Mouse (Mus musculus): ENCODE results near the gene Zfp128.

Zfp128 gene

GRCm38 (mm10) chr7:12921705-12922465, 40.9 kb downstream of the Zfp128 start, which contains the start of gene Rps5:
Rps5 (plus strand) TSS chr7:12922290.
- DNase-seq (ENCODE audit: low read depth): peak; percentile 100

- DNase-seq (ENCODE audit: low read depth): no peak
Observed at GRCm38 (mm10) chr7:12922729-12923128, 41.8 kb downstream of the Zfp128 start.

- DNase-seq (ENCODE audit: low read depth): no peak
Observed at GRCm38 (mm10) chr7:12926316-12926715, 45.3 kb downstream of the Zfp128 start.

GRCm38 (mm10) chr7:12927191-12927680, 46.3 kb downstream of the Zfp128 start, which contains the start of gene Rnf225:
Rnf225 (plus strand) TSS chr7:12927416.
- DNase-seq (ENCODE audit: low read depth): no peak

DNA sequence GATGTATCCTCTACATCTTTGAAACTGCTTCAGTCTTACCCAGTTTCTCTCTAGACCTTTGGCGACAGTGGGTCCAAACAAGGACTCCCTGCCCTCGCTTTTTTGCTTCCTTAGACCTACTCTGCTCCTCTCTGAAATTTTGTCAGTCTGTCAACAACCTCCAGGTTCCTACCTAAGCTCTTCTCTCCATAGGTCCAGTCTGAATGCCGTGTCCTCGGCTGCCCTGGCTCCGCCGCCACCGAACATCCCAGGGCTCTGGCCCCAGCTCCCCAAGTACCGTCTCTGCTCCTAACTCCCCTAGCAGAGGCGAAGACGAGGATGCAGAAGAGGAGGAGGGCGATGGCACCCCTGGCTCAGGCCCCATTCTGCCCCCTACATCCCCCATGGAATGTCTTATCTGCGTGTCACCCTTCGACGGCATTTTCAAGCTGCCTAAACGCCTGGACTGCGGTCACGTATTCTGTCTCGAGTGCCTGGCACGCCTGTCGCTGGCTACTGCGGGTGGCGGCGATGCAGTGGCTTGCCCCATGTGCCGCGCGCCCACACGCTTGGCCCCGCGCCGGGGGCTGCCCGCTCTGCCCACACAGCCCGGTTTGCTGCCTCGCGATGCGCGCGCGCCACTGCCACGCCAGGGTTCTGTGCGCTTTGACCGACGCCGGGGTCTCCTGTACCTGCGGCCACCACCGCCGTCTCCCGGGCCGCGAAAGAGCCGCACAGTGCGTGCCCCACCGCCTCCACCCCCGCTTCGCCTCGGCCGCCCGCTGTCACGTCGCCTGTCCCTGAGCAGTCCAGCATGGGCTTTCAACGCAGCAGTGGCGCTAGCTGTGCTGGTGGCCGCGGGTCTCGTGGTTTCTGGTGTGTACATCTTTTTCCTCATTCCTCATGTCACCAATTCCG, 47.0 kb downstream of the Zfp128 start:
- DNase-seq (ENCODE audit: low read depth): no peak

- no peak for DNase-seq (ENCODE audit: low read depth)
Observed at GRCm38 (mm10) chr7:12933615-12934140, 52.7 kb downstream of the Zfp128 start.

DNA sequence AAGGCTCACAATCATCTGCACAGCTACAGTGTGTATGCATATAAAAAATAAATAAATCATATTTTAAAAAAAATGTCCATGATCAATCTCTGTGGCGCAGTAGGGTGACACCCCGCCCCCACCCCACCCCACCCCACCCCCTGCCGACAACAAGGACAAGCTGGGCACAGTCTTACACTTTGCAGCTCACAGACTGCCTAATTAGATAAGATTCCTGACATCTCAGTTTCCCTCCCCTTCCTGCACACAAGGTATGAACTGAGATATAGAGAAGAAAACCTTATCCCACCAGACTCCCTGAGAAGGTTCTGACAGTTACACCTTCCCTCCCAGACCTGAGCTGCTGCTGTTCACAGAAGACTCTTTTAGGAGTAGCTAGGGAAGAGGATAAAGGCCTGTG, 53.8 kb downstream of the Zfp128 start:
- DNase-seq (ENCODE audit: low read depth): no peak

- peak; percentile 56 for DNase-seq (ENCODE audit: low read depth)
Observed at GRCm38 (mm10) chr7:12937254-12937803, 56.4 kb downstream of the Zfp128 start.

DNA sequence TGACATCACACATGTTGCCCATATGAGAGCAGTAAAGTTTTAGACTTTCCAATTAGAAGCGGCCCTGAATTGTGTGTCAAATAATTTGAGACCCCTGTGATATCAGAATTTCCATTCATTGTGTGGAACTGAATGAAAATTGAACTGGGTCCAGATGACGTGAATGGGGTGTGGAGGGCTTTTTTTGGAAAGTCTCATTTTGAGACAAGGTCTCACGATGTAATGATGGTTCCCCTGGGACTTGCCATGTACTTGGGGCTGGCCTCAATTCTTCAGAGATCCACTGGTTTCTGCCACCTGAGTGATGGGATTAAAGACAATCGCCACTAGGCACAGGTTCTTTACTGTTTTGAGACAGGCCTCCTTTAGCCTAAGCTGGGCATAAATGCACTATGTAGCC, 59.6 kb downstream of the Zfp128 start:
- no peak for DNase-seq (ENCODE audit: low read depth)

All from induced T-regulatory cell, adult 2 months (primary cell).